Mouse (Mus musculus) embryonic fibroblast, embryonic 13.5 days (primary cell): ENCODE data around the gene Wdr54.

Source experiments
- CTCF ChIP-seq: IDR thresholded peaks from 2 replicates; pipeline ENCODE4 v1.5.1; 2011; ENCODE audit warnings: mild to moderate bottlenecking, control low read depth, low read length, moderate library complexity, borderline replicate concordance; ENCODE audit not compliant: insufficient read depth
- POLR2A ChIP-seq: IDR thresholded peaks from 2 replicates; pipeline ENCODE4 v1.6.1; 2011; ENCODE audit warnings: low read depth, mild to moderate bottlenecking, control low read depth, low read length, moderate library complexity

GRCm38 (mm10) chr6:83122961-83123360, 33.2 kb downstream of the Wdr54 start:
- TF ChIP-seq CTCF = no peak
- TF ChIP-seq POLR2A = no peak
